Mouse (Mus musculus): ENCODE results near the gene Tnfrsf1a.

GRCm38 (mm10) chr6:125317077-125317476 is 32.1 kb upstream of the Tnfrsf1a start:
- TF ChIP-seq CTCF (IDR thresholded peaks at IDR 0.05; ENCODE audit: low read depth, low read length), result no peak
- no peak for TF ChIP-seq POLR2A (IDR thresholded peaks at IDR 0.05; ENCODE audit: borderline replicate concordance, low read depth, low read length)
